Mouse (Mus musculus) MEL (cell line): ENCODE data around the gene Negr1. TPM values are rescaled to one million over a fixed set of nuclear protein-coding genes. Genes with fewer than 3 reads are reported as not detected.

Experiments used
- DNase-seq: peaks from one replicate; pipeline ENCODE4 v3.0.0; 2011; ENCODE audit warnings: low read depth, low spot score
- H3K27ac ChIP-seq: 2 replicates; pipeline ENCODE4 v1.5.1; 2012; ENCODE audit warnings: low read depth, mild to moderate bottlenecking, control low read depth, low read length, moderate library complexity; ENCODE audit not compliant: control insufficient read depth
- H3K27me3 ChIP-seq, 2 experiments: fragments of 150-350 bp in 1 of 2; sonication (generic) in 1 of 2; 2 replicates each; pipeline ENCODE4 v1.6.1; 2012; ENCODE audit warnings: low read length in 2 of 2, mild to moderate bottlenecking in 2 of 2, improper control_type of control experiment in 1 of 2, moderate library complexity in 1 of 2; ENCODE audit not compliant: insufficient read depth in 2 of 2, control insufficient read depth in 1 of 2
- H3K36me3 ChIP-seq, 2 experiments: 2 replicates each; pipeline ENCODE4 v1.6.1; 2012 to 2014; ENCODE audit warnings: low read length in 2 of 2, improper control_type of control experiment in 1 of 2, inconsistent platforms in 1 of 2, mild to moderate bottlenecking in 1 of 2; ENCODE audit not compliant: insufficient read depth in 2 of 2, control insufficient read depth in 1 of 2
- H3K4me1 ChIP-seq, 2 experiments: fragments of 150-350 bp in 1 of 2; sonication (generic) in 1 of 2; 2 replicates each; pipeline ENCODE4 v1.6.1; 2012; ENCODE audit warnings: low read length in 2 of 2, improper control_type of control experiment in 1 of 2, mild to moderate bottlenecking in 1 of 2; ENCODE audit not compliant: insufficient read depth in 2 of 2, control insufficient read depth in 1 of 2
- H3K4me3 ChIP-seq, 2 experiments: fragments of 150-350 bp in 1 of 2; sonication (generic) in 1 of 2; 2 replicates each; pipeline ENCODE4 v1.5.1; 2012; ENCODE audit warnings: low read depth in 2 of 2, low read length in 2 of 2, mild to moderate bottlenecking in 2 of 2, moderate library complexity in 2 of 2, control low read depth in 1 of 2, improper control_type of control experiment in 1 of 2; ENCODE audit not compliant: control insufficient read depth in 1 of 2, insufficient read depth in 1 of 2
- H3K79me2 ChIP-seq: 2 replicates; pipeline ENCODE4 v1.6.1; 2012; ENCODE audit warnings: mild to moderate bottlenecking, low read length, moderate library complexity; ENCODE audit not compliant: control insufficient read depth, poor library complexity, insufficient read depth
- H3K9ac ChIP-seq: 2 replicates; pipeline ENCODE4 v1.6.1; 2012; ENCODE audit warnings: low read depth, mild to moderate bottlenecking, control low read depth, low read length, moderate library complexity; ENCODE audit not compliant: control insufficient read depth, poor library complexity, severe bottlenecking
- H3K9me3 ChIP-seq: fragments of 150-350 bp; sonication (generic); replicated peaks from 2 replicates; pipeline ENCODE4 v1.6.1; 2012; ENCODE audit warnings: mild to moderate bottlenecking, low read length, improper control_type of control experiment, moderate library complexity; ENCODE audit not compliant: insufficient read depth
- CHD1 ChIP-seq: IDR thresholded peaks from 2 replicates; pipeline ENCODE4 v1.6.1; 2012; ENCODE audit warnings: low read depth, mild to moderate bottlenecking, inconsistent platforms, low read length, improper control_type of control experiment
- ELF1 ChIP-seq: IDR thresholded peaks from 2 replicates; pipeline ENCODE4 v1.6.1; 2014; ENCODE audit warnings: low read depth, mild to moderate bottlenecking, inconsistent platforms, low read length, improper control_type of control experiment, moderate library complexity
- GABPA ChIP-seq: IDR thresholded peaks from 2 replicates; pipeline ENCODE4 v1.6.1; 2012; ENCODE audit warnings: low read depth, mild to moderate bottlenecking, inconsistent platforms, low read length, improper control_type of control experiment, moderate library complexity
- GATA1 ChIP-seq: IDR thresholded peaks from 2 replicates; pipeline ENCODE4 v1.6.1; 2011; ENCODE audit warnings: low read depth, low read length, improper control_type of control experiment
- HCFC1 ChIP-seq: IDR thresholded peaks from 2 replicates; pipeline ENCODE4 v1.6.1; 2012; ENCODE audit warnings: low read depth, mild to moderate bottlenecking, inconsistent platforms, low read length, improper control_type of control experiment, moderate library complexity
- JUND ChIP-seq: IDR thresholded peaks from 2 replicates; pipeline ENCODE4 v1.6.1; 2011; ENCODE audit warnings: low read depth, mild to moderate bottlenecking, improper control_type of control experiment, low read length
- KAT2A ChIP-seq: conservative IDR thresholded peaks from 2 replicates; pipeline ENCODE4 v1.6.1; 2012; ENCODE audit warnings: low read depth, low read length, improper control_type of control experiment, inconsistent platforms
- MEF2A ChIP-seq: IDR thresholded peaks from 2 replicates; pipeline ENCODE4 v1.6.1; 2014; ENCODE audit warnings: low read depth, mild to moderate bottlenecking, inconsistent platforms, low read length, improper control_type of control experiment; ENCODE audit not compliant: poor library complexity, insufficient replicate concordance, severe bottlenecking; ENCODE audit errors: extremely low read depth
- MXI1 ChIP-seq: IDR thresholded peaks from 2 replicates; pipeline ENCODE4 v1.6.1; 2011; ENCODE audit warnings: mild to moderate bottlenecking, low read depth, low read length, improper control_type of control experiment
- MYB ChIP-seq: IDR thresholded peaks from 2 replicates; pipeline ENCODE4 v1.6.1; 2011; ENCODE audit warnings: mild to moderate bottlenecking, low read depth, low read length, improper control_type of control experiment
- MYC ChIP-seq: IDR thresholded peaks from 2 replicates; pipeline ENCODE4 v1.6.1; 2011; ENCODE audit warnings: low read depth, mild to moderate bottlenecking, low read length, improper control_type of control experiment, moderate library complexity
- NRF1 ChIP-seq: IDR thresholded peaks from 2 replicates; pipeline ENCODE4 v1.6.1; 2014; ENCODE audit warnings: low read depth, mild to moderate bottlenecking, inconsistent platforms, low read length, improper control_type of control experiment, moderate library complexity; ENCODE audit not compliant: poor library complexity, insufficient read depth, severe bottlenecking
- POLR2A ChIP-seq, 2 experiments: IDR thresholded peaks; 2 replicates each; pipeline ENCODE4 v1.6.1; 2011 to 2012; ENCODE audit warnings: low read length in 2 of 2, mild to moderate bottlenecking in 2 of 2, control low read depth in 1 of 2, improper control_type of control experiment in 1 of 2, low read depth in 1 of 2, moderate library complexity in 1 of 2; ENCODE audit not compliant: control insufficient read depth in 1 of 2, insufficient read depth in 1 of 2, poor library complexity in 1 of 2
- POLR2AphosphoS2 ChIP-seq: IDR thresholded peaks from 2 replicates; pipeline ENCODE4 v1.6.1; 2011; ENCODE audit warnings: low read length, improper control_type of control experiment
- POLR2AphosphoS5 ChIP-seq: IDR thresholded peaks from 2 replicates; pipeline ENCODE4 v1.6.1; 2012; ENCODE audit warnings: low read depth, borderline replicate concordance, mild to moderate bottlenecking, inconsistent platforms, low read length, moderate library complexity, mixed read lengths
- RAD21 ChIP-seq: IDR thresholded peaks from 2 replicates; pipeline ENCODE4 v1.6.1; 2011; ENCODE audit warnings: mild to moderate bottlenecking, low read depth, low read length, improper control_type of control experiment
- SIN3A ChIP-seq: IDR thresholded peaks from 2 replicates; pipeline ENCODE4 v1.6.1; 2012; ENCODE audit warnings: low read length, improper control_type of control experiment, inconsistent platforms
- TAL1 ChIP-seq: IDR thresholded peaks from 2 replicates; pipeline ENCODE4 v1.6.1; 2012; ENCODE audit warnings: mild to moderate bottlenecking, inconsistent platforms, low read length, moderate library complexity, mixed read lengths
- TCF12 ChIP-seq: IDR thresholded peaks from 2 replicates; pipeline ENCODE4 v1.6.1; 2014; ENCODE audit warnings: low read depth, mild to moderate bottlenecking, inconsistent platforms, low read length, improper control_type of control experiment, moderate library complexity
- USF1 ChIP-seq: IDR thresholded peaks from 2 replicates; pipeline ENCODE4 v1.6.1; 2014; ENCODE audit warnings: low read depth, mild to moderate bottlenecking, inconsistent platforms, low read length, improper control_type of control experiment, moderate library complexity
- USF2 ChIP-seq, 2 experiments: IDR thresholded peaks; 2 replicates each; pipeline ENCODE4 v1.6.1; 2011 to 2012; ENCODE audit warnings: improper control_type of control experiment in 2 of 2, low read length in 2 of 2, borderline replicate concordance in 1 of 2, inconsistent platforms in 1 of 2, low read depth in 1 of 2, mild to moderate bottlenecking in 1 of 2; ENCODE audit not compliant: insufficient read depth in 1 of 2
- ZKSCAN1 ChIP-seq: IDR thresholded peaks from 2 replicates; pipeline ENCODE4 v1.6.1; 2012; ENCODE audit warnings: low read depth, mild to moderate bottlenecking, inconsistent platforms, low read length, improper control_type of control experiment, moderate library complexity
- ZMIZ1 ChIP-seq: IDR thresholded peaks from 2 replicates; pipeline ENCODE4 v1.6.1; 2012; ENCODE audit warnings: low read depth, mild to moderate bottlenecking, inconsistent platforms, low read length, improper control_type of control experiment, moderate library complexity
- ZNF384 ChIP-seq: IDR thresholded peaks from 2 replicates; pipeline ENCODE4 v1.6.1; 2012; ENCODE audit warnings: low read depth, mild to moderate bottlenecking, inconsistent platforms, low read length, improper control_type of control experiment
- polyA plus RNA-seq, 2 experiments: library from polyadenylated mRNA; stranded (reverse) in 1 of 2; unstranded in 1 of 2; fragments of >175 nt in 1 of 2; fragments of >200 nt in 1 of 2; gene quantifications; 2 replicates each; pipeline versions ENCODE4 v1.2.1 to v1.2.4; 2012; ENCODE audit warnings: low replicate concordance in 2 of 2, low read depth in 1 of 2; ENCODE audit not compliant: insufficient read length in 2 of 2, insufficient read depth in 1 of 2, missing spikeins in 1 of 2
- total RNA-seq: library from RNA; depleted of rRNA; stranded (reverse); fragments of 300-350 nt; gene quantifications from 2 replicates; pipeline ENCODE4 v1.2.3, GENCODE M21; 2012

Gene Negr1
- total and polyA plus RNA-seq, 3 experiments: not detected

- H3K4me1 ChIP-seq: no peaks in the 10 kb centered on the region
- no peak for TF ChIP-seq POLR2A (IDR thresholded peaks at IDR 0.05; ENCODE audit: control insufficient read depth in 1 of 2, insufficient read depth in 1 of 2, low read depth in 1 of 2, low read length in 2 of 2, poor library complexity in 1 of 2)
- no peak for TF ChIP-seq ZKSCAN1
- TF ChIP-seq USF1: no peak
- TF ChIP-seq JUND: no peak
- TF ChIP-seq ZNF384: no peak
- no peak for TF ChIP-seq MYB
- no peak for TF ChIP-seq POLR2AphosphoS2
- no peak for TF ChIP-seq HCFC1
- TF ChIP-seq ELF1: no peak
- no peak for TF ChIP-seq RAD21
- no peak for TF ChIP-seq TCF12
- TF ChIP-seq MXI1: no peak
- no peak for TF ChIP-seq USF2 (IDR thresholded peaks at IDR 0.05; ENCODE audit: borderline replicate concordance in 1 of 2, insufficient read depth in 1 of 2, low read depth in 1 of 2, low read length in 2 of 2)
- no peak for TF ChIP-seq TAL1
- TF ChIP-seq NRF1: no peak
- no peak for TF ChIP-seq GATA1
- TF ChIP-seq GABPA: no peak
- TF ChIP-seq ZMIZ1: no peak
- TF ChIP-seq SIN3A: no peak
- TF ChIP-seq CHD1: no peak
- DNase-seq: no peak
- H3K79me2 ChIP-seq: no peaks in the 10 kb centered on the region
- H3K9ac ChIP-seq: no peak overlapping the region
- no peaks in the 10 kb centered on the region for H3K27me3 ChIP-seq
- no peak overlapping the region for H3K27ac ChIP-seq
- no peaks in the 10 kb centered on the region for H3K9me3 ChIP-seq
- no peak overlapping the region for H3K4me3 ChIP-seq
- H3K36me3 ChIP-seq: no peaks in the 10 kb centered on the region
These were observed 647.8 kb downstream of the Negr1 start for GRCm38 (mm10) chr3:157209386-157209785.

GRCm38 (mm10) chr3:157215937-157216719, 654.5 kb downstream of the Negr1 start:
- DNase-seq: no peak
- Histone ChIP-seq H3K4me1 (no peaks in the 10 kb centered on the region), H3K9me3 (no peaks in the 10 kb centered on the region), H3K27me3 (no peaks in the 10 kb centered on the region), H3K36me3 (no peaks in the 10 kb centered on the region), H3K27ac (no peak overlapping the region), H3K9ac (no peak overlapping the region), H3K79me2 (no peaks in the 10 kb centered on the region), H3K4me3 (no peak overlapping the region)
- no peak for TF ChIP-seq MEF2A
- no peak for TF ChIP-seq MYC
- no peak for TF ChIP-seq USF2 (IDR thresholded peaks at IDR 0.05; ENCODE audit: borderline replicate concordance in 1 of 2, insufficient read depth in 1 of 2, low read depth in 1 of 2, low read length in 2 of 2)
- no peak for TF ChIP-seq POLR2AphosphoS5
- no peak for TF ChIP-seq KAT2A
